Mouse (Mus musculus) embryonic fibroblast, embryonic 13.5 days (primary cell): Measurements from ENCODE around the gene Akr1b3. TPM values are rescaled to one million over a fixed set of nuclear protein-coding genes. Genes with fewer than 3 reads are reported as not detected.

Experiments used
- H3K27ac ChIP-seq: 2 replicates; pipeline ENCODE4 v1.5.1; 2012; ENCODE audit warnings: low read length, control low read depth, inconsistent platforms; ENCODE audit not compliant: insufficient read depth
- H3K4me1 ChIP-seq: 2 replicates; pipeline ENCODE4 v1.6.1; 2011; ENCODE audit warnings: low read length; ENCODE audit not compliant: control insufficient read depth, insufficient read depth
- H3K4me3 ChIP-seq: 2 replicates; pipeline ENCODE4 v1.5.1; 2011; ENCODE audit warnings: mild to moderate bottlenecking, control low read depth, low read length; ENCODE audit not compliant: insufficient read depth
- CTCF ChIP-seq: IDR thresholded peaks from 2 replicates; pipeline ENCODE4 v1.5.1; 2011; ENCODE audit warnings: mild to moderate bottlenecking, control low read depth, low read length, moderate library complexity, borderline replicate concordance; ENCODE audit not compliant: insufficient read depth
- POLR2A ChIP-seq: IDR thresholded peaks from 2 replicates; pipeline ENCODE4 v1.6.1; 2011; ENCODE audit warnings: low read depth, mild to moderate bottlenecking, control low read depth, low read length, moderate library complexity
- polyA plus RNA-seq: library from polyadenylated mRNA; stranded (reverse); fragments of >200 nt; gene quantifications from 2 replicates; pipeline ENCODE4 v1.2.4, GENCODE M21; 2011; ENCODE audit warnings: low read depth; ENCODE audit not compliant: missing spikeins, insufficient read length

Gene Akr1b3
- polyA plus RNA-seq, 1 experiment: 105 TPM

DNA sequence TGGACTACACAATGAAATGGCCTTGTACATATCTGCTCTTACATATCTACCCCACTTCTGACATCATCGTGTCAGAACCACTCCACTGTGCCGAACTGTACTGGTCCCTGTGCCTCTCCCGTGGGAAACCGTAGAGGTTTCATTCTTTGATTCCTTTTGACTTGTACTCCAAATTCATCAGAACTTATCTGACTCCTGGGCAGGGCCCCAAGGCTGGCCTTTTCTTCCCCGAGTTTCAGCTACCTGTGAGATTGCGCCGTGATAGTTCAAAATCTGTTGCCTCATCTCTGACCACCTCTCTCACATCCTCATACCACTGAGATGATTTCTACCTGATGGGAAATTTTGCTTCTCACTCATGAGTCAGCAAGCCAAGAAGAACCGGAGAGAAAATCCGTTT lies 21.8 kb downstream of the Akr1b3 start:
- Histone ChIP-seq H3K4me1 (no peaks in the 10 kb centered on the region; the same call in 1 of the 2 replicates), H3K27ac (no peak overlapping the region), H3K4me3 (no peak overlapping the region)
- no peak for TF ChIP-seq CTCF
- no peak for TF ChIP-seq POLR2A

DNA sequence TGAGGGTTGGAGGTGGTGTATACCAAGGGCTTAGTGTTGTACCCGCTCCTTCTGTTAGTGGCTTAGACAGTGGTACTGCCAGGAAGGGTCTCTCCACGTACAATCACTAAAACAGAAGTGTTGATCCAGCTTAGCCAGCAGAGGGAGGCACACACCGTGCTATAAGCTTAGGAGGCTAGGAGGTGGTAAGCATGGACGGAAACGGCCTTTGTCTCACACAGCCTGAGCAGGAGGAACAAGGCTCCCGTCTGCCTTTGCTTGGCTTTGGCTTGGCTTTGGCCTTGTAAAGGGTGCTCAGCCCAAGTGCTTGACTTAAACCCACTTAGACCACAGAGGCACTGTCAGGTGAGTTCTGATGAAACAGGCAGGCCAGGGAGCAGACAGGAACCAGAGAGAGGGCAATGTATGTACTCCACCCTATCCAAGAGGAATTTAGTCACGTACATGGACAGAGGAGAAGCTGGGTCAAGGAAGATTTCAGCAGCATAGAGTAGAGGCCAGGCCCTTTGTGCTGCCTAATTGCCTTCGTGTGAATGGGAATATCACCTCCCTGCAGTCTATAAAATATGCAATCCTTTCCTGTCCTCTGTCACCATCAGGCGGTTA lies 24.3 kb downstream of the Akr1b3 start:
- no peaks in the 10 kb centered on the region; the same call in 1 of the 2 replicates for H3K4me1 ChIP-seq
- TF ChIP-seq POLR2A (no peak), CTCF (peak; percentile 96)
- H3K27ac ChIP-seq: no peak overlapping the region
- no peak overlapping the region for H3K4me3 ChIP-seq

DNA sequence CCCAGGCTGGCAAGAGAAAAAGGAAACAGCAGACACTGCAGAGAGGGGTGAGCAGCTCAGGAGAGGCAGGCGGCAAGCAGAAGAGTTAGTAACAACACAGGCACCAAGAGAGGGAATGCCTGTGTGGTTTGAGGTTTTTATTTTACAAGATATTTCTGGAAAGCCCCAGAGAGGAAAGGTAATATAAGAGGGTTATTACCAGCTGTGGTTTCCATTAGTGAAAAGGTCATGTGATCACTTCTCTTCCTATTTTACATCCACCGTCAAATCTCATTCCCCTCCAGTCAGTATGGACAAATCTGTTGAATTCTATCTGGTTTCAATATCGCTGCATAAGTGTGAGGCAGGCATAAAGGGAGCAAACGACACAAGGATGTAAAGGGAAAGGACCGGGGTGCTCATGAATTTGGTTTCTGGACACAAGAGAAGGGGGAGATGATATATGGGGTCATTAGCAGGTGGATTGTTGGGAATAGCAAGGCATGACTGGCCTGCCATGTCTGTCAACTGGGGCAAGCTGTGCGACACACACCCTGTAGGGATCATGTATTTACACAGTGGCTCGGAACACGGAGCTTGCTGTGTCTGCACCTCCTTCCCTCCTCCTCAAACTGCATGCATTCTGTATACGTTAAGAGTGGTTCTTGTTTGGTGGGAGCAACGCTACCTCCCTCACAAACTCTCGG lies 24.9 kb downstream of the Akr1b3 start:
- Histone ChIP-seq H3K4me3 (no peak overlapping the region), H3K27ac (no peak overlapping the region), H3K4me1 (no peaks in the 10 kb centered on the region; the same call in 1 of the 2 replicates)
- no peak for TF ChIP-seq CTCF

DNA sequence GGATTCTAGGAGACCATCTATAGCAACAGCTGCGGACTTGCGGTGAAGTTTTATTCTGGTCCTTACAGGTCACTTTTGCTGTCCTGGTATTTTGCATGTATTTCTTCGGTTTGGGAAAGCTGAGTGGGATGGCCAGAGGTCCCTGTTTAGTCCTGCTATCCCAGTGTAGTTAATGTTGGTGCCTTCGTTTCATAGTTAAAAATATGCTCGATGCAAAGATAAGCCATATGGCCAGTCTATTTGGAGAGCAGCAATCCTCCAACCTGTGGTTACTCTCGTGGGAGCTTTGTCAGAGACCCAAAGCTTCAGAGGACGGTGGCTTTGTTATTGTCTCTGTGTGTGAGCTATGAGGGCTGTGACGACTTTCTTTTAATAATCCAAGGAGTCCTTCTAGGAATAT lies 26.6 kb downstream of the Akr1b3 start:
- H3K27ac ChIP-seq: no peak overlapping the region
- H3K4me3 ChIP-seq: no peak overlapping the region
- no peaks in the 10 kb centered on the region; the same call in 1 of the 2 replicates for H3K4me1 ChIP-seq
- TF ChIP-seq CTCF: no peak
- no peak for TF ChIP-seq POLR2A

DNA sequence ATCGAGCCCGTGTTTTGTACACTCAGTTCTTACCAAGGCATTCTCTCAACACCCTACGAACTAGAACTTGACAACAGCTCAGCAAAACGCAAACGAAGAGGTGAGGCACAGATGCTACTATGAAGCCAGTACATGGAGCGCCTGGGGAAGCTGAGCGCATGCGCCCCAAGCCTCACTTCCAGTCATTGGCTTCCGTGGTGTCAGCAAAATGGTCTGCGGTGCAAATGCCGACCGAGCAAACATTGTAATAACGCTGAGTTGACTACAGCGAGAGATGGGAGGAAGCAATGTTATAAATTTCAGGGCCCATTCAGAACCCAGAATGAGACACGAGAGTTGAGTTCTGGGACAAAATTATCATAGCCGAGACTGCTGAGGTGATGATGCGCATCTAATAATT lies 27.2 kb downstream of the Akr1b3 start:
- TF ChIP-seq CTCF: no peak
- Histone ChIP-seq H3K27ac (no peak overlapping the region), H3K4me1 (no peaks in the 10 kb centered on the region; the same call in 1 of the 2 replicates), H3K4me3 (no peak overlapping the region)

DNA sequence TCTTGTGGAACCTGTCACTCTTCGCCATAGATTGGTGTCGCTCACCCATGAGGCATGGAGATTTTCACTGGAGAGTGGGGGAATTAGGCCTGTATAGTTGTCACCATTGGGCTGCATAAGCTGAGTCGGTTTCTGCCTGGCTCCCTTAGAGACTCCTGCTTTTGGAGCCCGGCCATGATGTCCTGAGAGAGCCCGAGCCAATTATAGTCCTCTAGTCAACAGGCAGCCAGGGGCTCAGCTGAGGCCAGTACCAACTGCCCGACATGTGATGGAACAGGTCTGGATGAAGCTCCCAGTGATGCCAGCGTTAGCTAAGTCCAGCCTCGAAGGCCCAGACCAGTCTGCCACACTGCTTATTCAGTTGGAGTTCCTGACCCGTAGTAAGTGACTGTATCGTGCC lies 29.2 kb downstream of the Akr1b3 start:
- Histone ChIP-seq H3K4me1 (no peaks in the 10 kb centered on the region; the same call in 1 of the 2 replicates), H3K4me3 (no peak overlapping the region), H3K27ac (no peak overlapping the region)
- TF ChIP-seq CTCF: no peak

DNA sequence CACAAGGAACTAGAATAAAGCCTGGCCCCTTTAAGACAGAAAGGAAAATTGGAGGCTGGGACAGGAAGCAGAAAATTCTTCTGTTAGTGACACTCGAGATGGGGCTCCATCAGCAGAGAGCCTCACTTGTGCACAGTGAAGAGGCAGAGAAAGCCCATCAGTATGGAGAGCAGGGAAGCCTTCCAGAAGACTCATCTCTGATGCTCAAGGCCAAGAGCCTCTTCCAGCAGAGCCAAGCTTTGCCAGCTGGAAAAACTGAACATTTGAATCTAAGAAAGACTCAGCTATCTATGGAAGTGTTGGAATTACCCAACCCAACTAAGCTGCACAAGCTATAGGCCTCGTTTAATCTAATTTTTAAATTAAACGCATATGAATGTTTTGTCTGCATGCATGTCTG lies 30.4 kb downstream of the Akr1b3 start:
- TF ChIP-seq POLR2A (no peak), CTCF (no peak)
- H3K4me3 ChIP-seq: no peak overlapping the region
- no peak overlapping the region for H3K27ac ChIP-seq
- H3K4me1 ChIP-seq: no peaks in the 10 kb centered on the region

DNA sequence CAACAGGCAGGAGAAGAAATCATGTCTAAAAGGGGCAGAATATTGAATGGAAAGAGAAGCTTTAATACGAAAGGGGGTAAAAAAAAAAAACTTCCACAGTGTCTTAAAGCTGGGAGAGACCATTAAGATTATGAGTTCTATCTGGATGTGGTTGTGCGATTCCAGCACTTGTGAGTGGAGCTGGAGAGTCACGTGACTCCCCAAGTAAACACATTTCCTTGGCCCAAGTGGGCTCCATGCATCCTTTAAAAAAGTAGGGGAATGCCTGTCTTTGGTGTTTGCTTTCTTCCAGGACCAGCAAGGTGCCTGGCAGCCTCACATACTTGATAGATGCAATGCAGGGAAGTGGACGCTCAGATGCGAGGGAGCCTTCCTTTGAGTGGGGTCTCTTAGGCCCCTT lies 38.9 kb downstream of the Akr1b3 start:
- Histone ChIP-seq H3K4me1 (peaks cover 10% of the 10 kb centered on the region), H3K4me3 (no peak overlapping the region), H3K27ac (no peak overlapping the region)
- TF ChIP-seq POLR2A (no peak), CTCF (no peak)

DNA sequence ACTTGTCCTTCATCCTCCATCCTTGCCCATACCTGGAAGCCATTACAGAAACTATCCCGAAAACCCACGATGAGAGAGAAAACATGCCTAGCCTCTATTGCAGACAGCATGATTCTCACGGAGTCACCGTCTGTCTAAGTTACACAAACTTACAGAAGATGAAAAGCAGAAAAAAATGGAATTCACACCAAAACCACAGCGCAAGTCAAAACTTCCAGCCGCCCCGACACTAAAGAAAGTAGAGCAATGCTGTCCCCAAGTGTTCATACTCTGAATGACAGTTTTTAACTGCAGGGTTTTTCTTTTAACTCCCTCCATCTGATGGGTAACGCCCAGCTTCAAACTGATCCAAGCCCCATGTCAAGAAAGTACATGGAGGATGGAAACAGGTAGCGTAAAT lies 39.6 kb downstream of the Akr1b3 start:
- Histone ChIP-seq H3K4me1 (peaks cover 13% of the 10 kb centered on the region), H3K4me3 (no peak overlapping the region), H3K27ac (no peak overlapping the region)
- TF ChIP-seq CTCF: no peak
- no peak for TF ChIP-seq POLR2A

DNA sequence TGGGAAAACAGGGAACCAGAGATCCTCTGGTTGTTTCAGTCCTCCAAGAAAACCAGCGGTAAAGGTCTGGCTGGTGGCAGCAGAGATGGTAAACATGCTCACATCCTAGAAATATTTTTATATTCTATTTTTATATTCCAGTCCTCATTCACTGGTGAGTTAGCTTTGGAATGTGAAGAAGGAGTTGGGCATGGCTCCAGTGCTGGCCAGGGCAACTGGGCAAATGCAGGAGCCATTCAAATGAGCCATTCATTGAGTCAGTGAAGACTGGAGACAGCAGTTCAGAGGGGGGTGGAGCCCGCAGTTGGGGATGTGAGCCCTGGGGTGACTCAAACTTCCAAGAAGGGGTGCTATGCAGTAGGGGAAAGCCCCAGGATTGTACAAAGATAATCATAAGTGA lies 42.9 kb downstream of the Akr1b3 start:
- peak overlapping the region; percentile 93 for H3K27ac ChIP-seq
- H3K4me1 ChIP-seq: peaks cover 13% of the 10 kb centered on the region
- TF ChIP-seq POLR2A (no peak), CTCF (no peak)
- H3K4me3 ChIP-seq: no peak overlapping the region
